In the genomic region with DNA sequence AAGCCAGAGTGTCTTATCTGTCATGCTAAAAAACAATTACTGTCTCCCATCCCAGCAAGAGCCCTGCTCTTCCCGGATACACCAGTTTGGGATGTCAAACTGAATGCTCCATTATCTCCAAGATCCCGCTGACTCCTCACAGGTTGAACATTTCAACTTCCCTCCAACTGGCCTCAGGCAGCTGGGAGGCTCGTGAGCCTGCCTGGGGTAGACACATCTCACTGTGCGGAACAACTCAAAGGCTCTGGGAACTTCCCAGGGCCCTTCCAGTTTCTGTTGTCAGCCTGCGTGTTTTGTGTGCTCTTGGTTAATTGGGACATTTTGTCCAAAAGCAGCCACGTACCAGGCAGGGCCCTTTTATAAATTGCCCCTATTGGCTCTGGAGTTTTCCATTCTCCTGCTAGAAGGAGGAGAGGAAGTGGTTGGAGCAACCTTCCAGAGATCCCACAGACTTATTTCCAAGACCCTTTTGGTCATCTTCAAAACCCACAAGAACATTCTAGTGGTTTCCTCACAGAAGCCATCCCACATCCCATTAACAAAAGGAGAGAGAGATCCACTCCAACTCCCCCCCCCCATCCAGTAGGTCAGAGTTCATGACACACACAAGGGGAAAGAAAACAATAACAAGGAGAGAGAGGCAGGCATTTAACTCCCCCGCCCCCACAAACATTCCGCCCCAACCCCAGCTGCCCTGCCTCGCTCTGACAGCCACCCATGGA, we compare ENCODE assay signal across 13 mouse cellular contexts.
DNase-seq lines count a peak whose midpoint lies in the region; ATAC-seq and TF ChIP-seq lines count a peak whose summit lies in the region.
"Had no signal": no experiment of that assay in that cellular context is flagged by ENCODE, and none has a peak within 500 bp of the region (broad histone marks: within the 10 kb centered on the region; RNA-seq: fewer than 3 reads in every experiment).

No protein-coding gene starts in this region.

- H3K27me3 ChIP-seq in forebrain, embryonic 14.5 days (replicated peaks; ENCODE audit: control insufficient read depth, insufficient read depth, low read length), result no peaks in the 10 kb centered on the region
- H3K27me3 ChIP-seq in forebrain, embryonic 15.5 days, result no peaks in the 10 kb centered on the region
- H3K27me3 ChIP-seq in intestine, postnatal 0 days (replicated peaks; ENCODE audit: control insufficient read depth, insufficient read depth, low read length), result no peaks in the 10 kb centered on the region
- no peaks in the 10 kb centered on the region for H3K27me3 ChIP-seq in neural tube, embryonic 11.5 days (ENCODE audit: control insufficient read depth, insufficient read depth, low read length)
- H3K27me3 ChIP-seq: lung, embryonic 15.5 days had no signal

- no peak overlapping the region for H3K9ac ChIP-seq in forebrain, embryonic 14.5 days (ENCODE audit: low read length)
- H3K9ac ChIP-seq in forebrain, embryonic 15.5 days (replicated peaks), result no peak overlapping the region
- no peak overlapping the region for H3K9ac ChIP-seq in intestine, postnatal 0 days (ENCODE audit: low read depth, low read length)
- no peak overlapping the region for H3K9ac ChIP-seq in neural tube, embryonic 11.5 days (ENCODE audit: low read length)
- H3K9ac ChIP-seq: lung, embryonic 15.5 days had no signal

- DNase-seq in forebrain, embryonic 14.5 days (ENCODE audit: low spot score), result peak; percentile 9
- peak; percentile 50 for DNase-seq in brain, embryonic 14.5 days (ENCODE audit: low read depth)
- no peak for DNase-seq in neural tube, embryonic 11.5 days (ENCODE audit: low spot score)
- no peak for DNase-seq in B cell, adult 2 months
- DNase-seq in layer of hippocampus, postnatal 36 days, result no peak
- no peak for DNase-seq in heart, postnatal 36 days
- DNase-seq: cerebellum, postnatal 25 days; gastrocnemius, postnatal 14 days; right cerebral cortex, postnatal 4 days had no signal

- H3K27ac ChIP-seq in forebrain, embryonic 14.5 days (ENCODE audit: low read depth, low read length), result no peak overlapping the region; the same call in 1 of the 2 replicates
- no peak overlapping the region for H3K27ac ChIP-seq in forebrain, embryonic 15.5 days (replicated peaks)
- 0 out of 2 replicates have a peak overlapping the region, but pooled peaks have one; percentile 21 for H3K27ac ChIP-seq in intestine, postnatal 0 days (ENCODE audit: low read depth, low read length)
- 0 out of 2 replicates have a peak overlapping the region, but pooled peaks have one; percentile 56 for H3K27ac ChIP-seq in neural tube, embryonic 11.5 days (ENCODE audit: low read depth, low read length)
- H3K27ac ChIP-seq: layer of hippocampus, adult 2 months had no signal

- no peak overlapping the region for H3K4me3 ChIP-seq in forebrain, embryonic 14.5 days (ENCODE audit: low read depth, low read length)
- no peak overlapping the region for H3K4me3 ChIP-seq in forebrain, embryonic 15.5 days
- no peak overlapping the region for H3K4me3 ChIP-seq in intestine, postnatal 0 days (ENCODE audit: low read depth, low read length)
- no peak overlapping the region for H3K4me3 ChIP-seq in neural tube, embryonic 11.5 days (ENCODE audit: low read depth, low read length)
- H3K4me3 ChIP-seq: layer of hippocampus, adult 2 months; lung, embryonic 15.5 days had no signal

- H3K9me3 ChIP-seq in forebrain, embryonic 14.5 days (replicated peaks; ENCODE audit: control insufficient read depth, low read length), result no peaks in the 10 kb centered on the region
- H3K9me3 ChIP-seq in forebrain, embryonic 15.5 days, result no peaks in the 10 kb centered on the region
- no peaks in the 10 kb centered on the region for H3K9me3 ChIP-seq in intestine, postnatal 0 days (ENCODE audit: control insufficient read depth)
- H3K9me3 ChIP-seq in neural tube, embryonic 11.5 days (ENCODE audit: control insufficient read depth, low read length), result no peaks in the 10 kb centered on the region
- H3K9me3 ChIP-seq: lung, embryonic 15.5 days had no signal

- no peak for ATAC-seq in forebrain, embryonic 14.5 days
- no peak for ATAC-seq in forebrain, embryonic 15.5 days (replicated peaks)
- ATAC-seq in intestine, postnatal 0 days, result no peak
- no peak for ATAC-seq in neural tube, embryonic 11.5 days (ENCODE audit: insufficient read depth, low FRiP score, low TSS enrichment)

- no peak for TF ChIP-seq CTCF in brain, embryonic 14.5 days (IDR thresholded peaks at IDR 0.05; ENCODE audit: borderline replicate concordance, extremely low read depth, insufficient read depth, insufficient read length)
- no peak for TF ChIP-seq CTCF in intestine, postnatal 0 days (IDR thresholded peaks at IDR 0.05; ENCODE audit: low read depth)

- intact Hi-C loops in heart, postnatal 36 days (cut with DNase I), result loop anchor here (2.0 to 10.0 kb wide), 3 partner anchors 158 to 1564 kb away; a partner anchor contains a TSS

- H3K36me3 ChIP-seq in forebrain, embryonic 14.5 days (ENCODE audit: control insufficient read depth, insufficient read depth, low read length), result no peaks in the 10 kb centered on the region
- H3K36me3 ChIP-seq in forebrain, embryonic 15.5 days, result no peaks in the 10 kb centered on the region
- no peaks in the 10 kb centered on the region for H3K36me3 ChIP-seq in intestine, postnatal 0 days (ENCODE audit: control insufficient read depth, insufficient read depth)
- H3K36me3 ChIP-seq in neural tube, embryonic 11.5 days (ENCODE audit: control insufficient read depth, insufficient read depth, low read length), result no peaks in the 10 kb centered on the region
- H3K36me3 ChIP-seq: lung, embryonic 15.5 days had no signal

- no peak for TF ChIP-seq POLR2A in brain, embryonic 14.5 days (IDR thresholded peaks at IDR 0.05; ENCODE audit: borderline replicate concordance, extremely low read depth, insufficient read depth, insufficient read length, poor library complexity, severe bottlenecking)

- 16% methylated on average over 9 of the region's 9 CpGs for WGBS in forebrain, embryonic 14.5 days
- WGBS in forebrain, embryonic 15.5 days, result 24% methylated on average over 9 of the region's 9 CpGs
- 54% methylated on average over 9 of the region's 9 CpGs for WGBS in intestine, postnatal 0 days
- 8% methylated on average over 9 of the region's 9 CpGs for WGBS in neural tube, embryonic 11.5 days

- no peak overlapping the region for H3K4me2 ChIP-seq in forebrain, embryonic 14.5 days (ENCODE audit: low read length)
- no peak overlapping the region for H3K4me2 ChIP-seq in forebrain, embryonic 15.5 days (replicated peaks)
- peak overlapping the region; percentile 6; the same call in 1 of the 2 replicates for H3K4me2 ChIP-seq in intestine, postnatal 0 days (replicated peaks; ENCODE audit: low read depth)
- H3K4me2 ChIP-seq in neural tube, embryonic 11.5 days (ENCODE audit: low read depth), result no peak overlapping the region
- H3K4me2 ChIP-seq: lung, embryonic 15.5 days had no signal

- H3K4me1 ChIP-seq in forebrain, embryonic 14.5 days (ENCODE audit: control insufficient read depth, insufficient read depth, low read length), result peaks cover 55% of the 10 kb centered on the region
- H3K4me1 ChIP-seq in forebrain, embryonic 15.5 days, result peaks cover 66% of the 10 kb centered on the region
- H3K4me1 ChIP-seq in intestine, postnatal 0 days (replicated peaks; ENCODE audit: control insufficient read depth, insufficient read depth, low read length), result peaks cover 12% of the 10 kb centered on the region; the same call in 1 of the 2 replicates
- H3K4me1 ChIP-seq in neural tube, embryonic 11.5 days (ENCODE audit: control insufficient read depth, insufficient read depth, low read length), result peaks cover 47% of the 10 kb centered on the region

Comparison
In these comparisons a context has a peak if more than half of its experiments do, and no peak if none do; other contexts are left out.
1. DNase-seq: peak in forebrain, embryonic 14.5 days (single experiment) and brain, embryonic 14.5 days (single experiment); none in neural tube, embryonic 11.5 days (single experiment), B cell, adult 2 months (0 of 2), layer of hippocampus, postnatal 36 days (0 of 2) and heart, postnatal 36 days (0 of 2).
2. H3K27ac ChIP-seq: peak in intestine, postnatal 0 days (single experiment) and neural tube, embryonic 11.5 days (single experiment); none in forebrain, embryonic 14.5 days (single experiment) and forebrain, embryonic 15.5 days (single experiment).